Mouse (Mus musculus) liver, embryonic 14.5 days (tissue): Measurements from ENCODE around the gene Ttll13. TPM values are rescaled to one million over a fixed set of nuclear protein-coding genes. Genes with fewer than 3 reads are reported as not detected.

Experiments
- ATAC-seq: fragments of 200-750 bp; cut with Nextera tagmentation; 2 replicates; pipeline ENCODE4 v1.8.0; 2017; ENCODE audit warnings: moderate number of reproducible peaks, mild to moderate bottlenecking, moderate library complexity; ENCODE audit not compliant: insufficient read depth
- DNase-seq, 3 experiments: peaks; one replicate each; pipeline ENCODE4 v3.0.0-alpha.2; 2012 to 2013; ENCODE audit warnings: low read depth in 3 of 3, low spot score in 3 of 3
- H3K27ac ChIP-seq: fragments of 300-500 bp; sonication (generic); 2 replicates; pipeline ENCODE4 v1.5.1; 2014; ENCODE audit warnings: moderate library complexity, mild to moderate bottlenecking, control low read depth, inconsistent platforms
- H3K27me3 ChIP-seq: fragments of 300-500 bp; sonication (generic); 2 replicates; pipeline ENCODE4 v1.6.1; 2014; ENCODE audit warnings: mild to moderate bottlenecking, low read length, moderate library complexity; ENCODE audit not compliant: control insufficient read depth, insufficient read depth
- H3K36me3 ChIP-seq: fragments of 300-500 bp; sonication (generic); replicated peaks from 2 replicates; pipeline ENCODE4 v1.6.1; 2014; ENCODE audit warnings: low read depth; ENCODE audit not compliant: control insufficient read depth, insufficient read depth
- H3K4me1 ChIP-seq, 2 experiments: fragments of 200-500 bp in 1 of 2; fragments of 300-500 bp in 1 of 2; sonication (generic) in 1 of 2; replicated peaks; 2 replicates each; pipeline ENCODE4 v1.6.1; 2012 to 2014; ENCODE audit warnings: antibody characterized with exemption in 1 of 2, inconsistent platforms in 1 of 2, low read length in 1 of 2; ENCODE audit not compliant: control insufficient read depth in 2 of 2, insufficient read depth in 2 of 2
- H3K4me2 ChIP-seq: fragments of 300-500 bp; sonication (generic); 2 replicates; pipeline ENCODE4 v1.6.1; 2014; ENCODE audit warnings: low read depth, mild to moderate bottlenecking, control low read depth, moderate library complexity
- H3K4me3 ChIP-seq, 2 experiments: fragments of 200-500 bp in 1 of 2; fragments of 300-500 bp in 1 of 2; sonication (generic) in 1 of 2; 2 replicates each; pipeline ENCODE4 v1.5.1; 2012 to 2014; ENCODE audit warnings: low read depth in 2 of 2, low read length in 2 of 2, mild to moderate bottlenecking in 2 of 2, control low read depth in 1 of 2, inconsistent platforms in 1 of 2, moderate library complexity in 1 of 2; ENCODE audit not compliant: insufficient read depth in 1 of 2
- H3K9ac ChIP-seq: fragments of 300-500 bp; sonication (generic); replicated peaks from 2 replicates; pipeline ENCODE4 v1.6.1; 2014; ENCODE audit warnings: mild to moderate bottlenecking, control low read depth, moderate library complexity
- H3K9me3 ChIP-seq: fragments of 300-500 bp; sonication (generic); 2 replicates; pipeline ENCODE4 v1.6.1; 2016; ENCODE audit warnings: low read length, mixed read lengths; ENCODE audit not compliant: control insufficient read depth
- CTCF ChIP-seq: IDR thresholded peaks from 2 replicates; pipeline ENCODE4 v1.5.1; 2016; ENCODE audit warnings: antibody characterized with exemption, low read depth, control low read depth
- EP300 ChIP-seq: IDR thresholded peaks from 2 replicates; pipeline ENCODE4 v1.6.1; 2016; ENCODE audit warnings: antibody characterized with exemption, low read depth
- WGBS: fragments of 180-500 bp; shearing (Covaris S2); extraction: QIAGEN DNeasy Blood & Tissue Kit; methylation state at CpG from one replicate; pipeline ENCODE4 v1.1.7; 2014; ENCODE audit not compliant: insufficient replicate concordance; 5-methylcytosine and 5-hydroxymethylcytosine counted together
- polyA plus RNA-seq, 2 experiments: library from polyadenylated mRNA; depleted of rRNA in 1 of 2; stranded (reverse) in 1 of 2; unstranded in 1 of 2; fragments of >200 nt; fragmentation: Nextera tagmentation in 1 of 2; extraction: Ambion mirVana in 1 of 2; gene quantifications; 2 replicates each; pipeline versions ENCODE4 v1.2.1 to v1.2.3; 2012 to 2014

Gene Ttll13
- 0.11 and 0.23 TPM in 2 replicates for polyA plus RNA-seq (2012; rRNA removed)
- 0.18 and 0.20 TPM in 2 replicates for polyA plus RNA-seq (2014; fragmentation: Nextera tagmentation; extraction: Ambion mirVana)

- WGBS = under 1% methylated on average over 48 of the region's 48 CpGs
- peaks cover 7 to 8% of the 10 kb centered on the region in 2 experiments for H3K4me1 ChIP-seq
- peak; percentile 77 for TF ChIP-seq CTCF
- TF ChIP-seq EP300 = no peak
- H3K27me3 ChIP-seq = no peaks in the 10 kb centered on the region
- H3K9ac ChIP-seq = peak within 1 kb of the TSS; percentile 65
- no peaks in the 10 kb centered on the region for H3K9me3 ChIP-seq
- DNase-seq = peak; percentile 96 to 97 (median 97)
- peak; percentile 98 for ATAC-seq
- peak within 1 kb of the TSS; percentile 78 for H3K4me2 ChIP-seq
- H3K4me3 ChIP-seq = peak within 1 kb of the TSS; percentile 66 to 70
- peak within 1 kb of the TSS; percentile 11 for H3K27ac ChIP-seq
- no peaks in the 10 kb centered on the region for H3K36me3 ChIP-seq
These were observed at the start of gene Ttll13 for GRCm38 (mm10) chr7:80246148-80246721. Gene Ttll13, plus strand, starts transcription at chr7:80246376.

GRCm38 (mm10) chr7:80197371-80197770 lies 48.8 kb upstream of the Ttll13 start:
- ATAC-seq (no peak), DNase-seq (no peak)
- peak overlapping the region in 1 of 2 experiments; percentile 77; a peak in 2 of 4 replicates for H3K4me3 ChIP-seq
- TF ChIP-seq EP300 (0 out of 2 replicates have a peak, but pooled peaks have one; percentile 12), CTCF (peak; percentile 48)
- H3K36me3 ChIP-seq = peaks cover 7% of the 10 kb centered on the region
- 17% methylated on average over 4 of the region's 4 CpGs for WGBS
- H3K9me3 ChIP-seq = no peaks in the 10 kb centered on the region
- peak overlapping the region; percentile 83 for H3K27ac ChIP-seq
- no peaks in the 10 kb centered on the region for H3K27me3 ChIP-seq
- peak overlapping the region; percentile 95 for H3K9ac ChIP-seq
- peaks cover 71 to 77% of the 10 kb centered on the region in 2 experiments for H3K4me1 ChIP-seq
- peak overlapping the region; percentile 87 for H3K4me2 ChIP-seq

GRCm38 (mm10) chr7:80197941-80198778 lies 48.0 kb upstream of the Ttll13 start:
- H3K4me2 ChIP-seq = peak overlapping the region; percentile 87
- H3K27me3 ChIP-seq = no peaks in the 10 kb centered on the region
- ATAC-seq (peak; percentile 77), DNase-seq (peak in 1 of 3 experiments; percentile 67)
- WGBS = under 1% methylated on average over 72 of the region's 74 CpGs
- peaks cover 72 to 79% of the 10 kb centered on the region in 2 experiments for H3K4me1 ChIP-seq
- peak overlapping the region; percentile 95 for H3K9ac ChIP-seq
- peak overlapping the region; percentile 83 for H3K27ac ChIP-seq
- peaks cover 7% of the 10 kb centered on the region for H3K36me3 ChIP-seq
- H3K4me3 ChIP-seq = peak overlapping the region; percentile 77 to 86
- TF ChIP-seq CTCF (no peak), EP300 (no peak)
- no peaks in the 10 kb centered on the region for H3K9me3 ChIP-seq

- DNase-seq (no peak), ATAC-seq (peak; percentile 24; the same call in 1 of the 2 replicates)
- Histone ChIP-seq H3K9me3 (no peaks in the 10 kb centered on the region), H3K27me3 (no peaks in the 10 kb centered on the region), H3K4me1 (peaks cover 76 to 80% of the 10 kb centered on the region in 2 experiments), H3K27ac (peak overlapping the region; percentile 83), H3K4me3 (peak overlapping the region; percentile 77 to 86), H3K36me3 (peaks cover 7% of the 10 kb centered on the region), H3K9ac (peak overlapping the region; percentile 95), H3K4me2 (peak overlapping the region; percentile 87)
- TF ChIP-seq CTCF (no peak), EP300 (no peak)
- under 1% methylated on average over 11 of the region's 11 CpGs for WGBS
These were observed 47.3 kb upstream of the Ttll13 start for GRCm38 (mm10) chr7:80198863-80199262.

GRCm38 (mm10) chr7:80199286-80199685 lies 46.9 kb upstream of the Ttll13 start:
- peaks cover 10% of the 10 kb centered on the region for H3K36me3 ChIP-seq
- no peak for TF ChIP-seq EP300
- no peak for TF ChIP-seq CTCF
- no peaks in the 10 kb centered on the region for H3K9me3 ChIP-seq
- peak overlapping the region; percentile 77 to 86 for H3K4me3 ChIP-seq
- no peaks in the 10 kb centered on the region for H3K27me3 ChIP-seq
- peaks cover 76 to 80% of the 10 kb centered on the region in 2 experiments for H3K4me1 ChIP-seq
- H3K9ac ChIP-seq = peak overlapping the region; percentile 95
- H3K4me2 ChIP-seq = peak overlapping the region; percentile 87
- H3K27ac ChIP-seq = peak overlapping the region; percentile 83
- DNase-seq = no peak
- no peak for ATAC-seq
- WGBS = 17% methylated on average over 6 of the region's 6 CpGs
